Comparison of ENCODE assay signal across 27 mouse cellular contexts in genomic region chr9:84249765-84250164, GRCm38 (mm10).
DNase-seq lines count a peak whose midpoint lies in the region; ATAC-seq lines count a peak whose summit lies in the region.
"Had no signal": no experiment of that assay in that cellular context is flagged by ENCODE, and none has a peak within 500 bp of the region (broad histone marks: within the 10 kb centered on the region; RNA-seq: fewer than 3 reads in every experiment).

No protein-coding gene starts in this region.

- WGBS in lung, embryonic 16.5 days: 73% methylated on average over 1 of the region's 1 CpGs
- WGBS in limb, embryonic 10.5 days: 94% methylated on average over 1 of the region's 1 CpGs

- no peaks in the 10 kb centered on the region for H3K27me3 ChIP-seq in lung, embryonic 16.5 days (ENCODE audit: control insufficient read depth, insufficient read depth, low read depth, low read length)
- H3K27me3 ChIP-seq in limb, embryonic 10.5 days (ENCODE audit: low read depth, poor library complexity, severe bottlenecking): no peaks in the 10 kb centered on the region
- H3K27me3 ChIP-seq: embryonic facial prominence, embryonic 13.5 days; heart, embryonic 13.5 days had no signal

- H3K27ac ChIP-seq in lung, embryonic 16.5 days (ENCODE audit: low read length): no peak overlapping the region
- H3K27ac ChIP-seq in limb, embryonic 10.5 days: no peak overlapping the region
- H3K27ac ChIP-seq: embryonic facial prominence, embryonic 13.5 days; gastrocnemius, adult 2 months; heart, adult 2 months; heart, embryonic 10.5 days; heart, embryonic 13.5 days; hindbrain, embryonic 14.5 days; hindbrain, postnatal 0 days had no signal

- H3K9ac ChIP-seq in lung, embryonic 16.5 days (ENCODE audit: low read length): no peak overlapping the region
- H3K9ac ChIP-seq: embryonic facial prominence, embryonic 13.5 days; forebrain, postnatal 0 days; heart, embryonic 13.5 days; hindbrain, embryonic 14.5 days had no signal

- no peak for DNase-seq in lung, postnatal 4 days
- DNase-seq in 3T3-L1 (ENCODE audit: low read depth, low spot score) (peak; percentile 51), NIH3T3 (ENCODE audit: low read depth) (peak; percentile 3)
- DNase-seq in brain, adult 2 months (ENCODE audit: low read depth, low spot score): peak; percentile 6
- DNase-seq in heart, adult 18-20 months: no peak
- DNase-seq in thymus, postnatal 10 days (ENCODE audit: low spot score in 2 of 2): no peak
- DNase-seq in limb, embryonic 10.5 days (ENCODE audit: low spot score): no peak
- DNase-seq: adrenal gland, adult 8-10 months; adrenal gland, postnatal 25 days; cerebellum, adult 2 months; cerebellum, adult 9-11 months; cerebellum, postnatal 25 days; forebrain, postnatal 0 days; gastrocnemius, adult 2 months; gastrocnemius, postnatal 25 days; heart, adult 2 months; heart, postnatal 14 days; heart, postnatal 4 days had no signal

- no peaks in the 10 kb centered on the region for H3K36me3 ChIP-seq in lung, embryonic 16.5 days (ENCODE audit: control insufficient read depth, insufficient read depth, low read length)
- H3K36me3 ChIP-seq in limb, embryonic 10.5 days: no peaks in the 10 kb centered on the region
- H3K36me3 ChIP-seq: embryonic facial prominence, embryonic 13.5 days; heart, embryonic 10.5 days; heart, embryonic 13.5 days had no signal

- no peaks in the 10 kb centered on the region for H3K9me3 ChIP-seq in lung, embryonic 16.5 days (ENCODE audit: control insufficient read depth, low read length)
- no peaks in the 10 kb centered on the region for H3K9me3 ChIP-seq in limb, embryonic 10.5 days (replicated peaks)
- H3K9me3 ChIP-seq: embryonic facial prominence, embryonic 13.5 days; heart, embryonic 10.5 days; heart, embryonic 13.5 days had no signal

- no peak overlapping the region for H3K4me3 ChIP-seq in lung, embryonic 16.5 days (ENCODE audit: low read length)
- H3K4me3 ChIP-seq in limb, embryonic 10.5 days: no peak overlapping the region
- H3K4me3 ChIP-seq: embryonic facial prominence, embryonic 13.5 days; gastrocnemius, adult 2 months; heart, adult 2 months; heart, embryonic 10.5 days; heart, embryonic 13.5 days had no signal

- ATAC-seq in lung, embryonic 16.5 days (ENCODE audit: low read depth): peak; percentile 65; the same call in 1 of the 2 replicates
- ATAC-seq: forebrain, embryonic 14.5 days; forebrain, postnatal 0 days; hindbrain, postnatal 0 days; inflammation-experienced regulatory T-cells, adult 6 months; intestine, embryonic 16.5 days had no signal

- no peaks in the 10 kb centered on the region for H3K4me1 ChIP-seq in lung, embryonic 16.5 days (replicated peaks; ENCODE audit: control insufficient read depth, insufficient read depth, low read length)
- H3K4me1 ChIP-seq in limb, embryonic 10.5 days: no peaks in the 10 kb centered on the region
- H3K4me1 ChIP-seq: embryonic facial prominence, embryonic 13.5 days; heart, embryonic 10.5 days; heart, embryonic 13.5 days had no signal

- no peak overlapping the region for H3K4me2 ChIP-seq in lung, embryonic 16.5 days (ENCODE audit: low read depth, low read length)
- H3K4me2 ChIP-seq: embryonic facial prominence, embryonic 13.5 days; heart, embryonic 13.5 days; hindbrain, embryonic 14.5 days had no signal

Comparison
In these comparisons a context has a peak if more than half of its experiments do, and no peak if none do; other contexts are left out.
1. DNase-seq: peak in 3T3-L1 (single experiment), NIH3T3 (single experiment) and brain, adult 2 months (single experiment); none in lung, postnatal 4 days (0 of 2), heart, adult 18-20 months (0 of 2), thymus, postnatal 10 days (0 of 2) and limb, embryonic 10.5 days (single experiment).